Mouse (Mus musculus): ENCODE measurements around the gene Rnf157. TPM values are rescaled to one million over a fixed set of nuclear protein-coding genes. Genes with fewer than 3 reads are reported as not detected.

The Rnf157 gene
- polyA plus RNA-seq, 1 experiment from 2014 or later, result 19.9 TPM

DNA sequence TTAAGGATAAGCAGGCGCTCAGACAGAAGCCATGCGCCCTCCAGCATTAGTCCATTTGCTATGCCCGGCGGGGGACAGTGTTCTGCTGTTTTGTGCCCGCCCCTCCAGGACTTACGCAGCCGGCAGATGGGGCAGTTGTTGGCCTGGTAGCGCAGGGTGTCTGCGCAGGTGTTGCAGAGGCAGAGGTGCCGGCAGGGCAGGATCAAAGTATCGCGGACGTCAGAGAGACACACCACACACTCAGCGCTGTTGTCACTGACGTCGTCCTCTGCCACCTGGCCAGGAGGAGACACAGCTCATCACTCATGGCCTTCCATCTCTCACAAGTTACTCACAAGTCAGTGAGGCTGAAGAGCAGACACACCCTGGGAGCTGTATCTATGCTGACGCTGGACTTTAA lies 58.3 kb downstream of the Rnf157 start:
- ATAC-seq (replicated peaks; ENCODE audit: low FRiP score, low TSS enrichment, low read depth), result no peak
- no peak overlapping the region for H3K27ac ChIP-seq (ENCODE audit: low read depth)
- no peak overlapping the region for H3K4me2 ChIP-seq (ENCODE audit: low read length)
- WGBS, result 49% methylated on average over 17 of the region's 17 CpGs
- no peaks in the 10 kb centered on the region for H3K9me3 ChIP-seq (ENCODE audit: control insufficient read depth, low read length)
- no peak overlapping the region for H3K9ac ChIP-seq (ENCODE audit: low read length)
- peaks cover 43% of the 10 kb centered on the region for H3K36me3 ChIP-seq (ENCODE audit: control insufficient read depth, insufficient read depth, low read length)
- 0 out of 2 replicates have a peak, but pooled peaks cover 2% of the 10 kb centered on the region for H3K4me1 ChIP-seq (replicated peaks; ENCODE audit: control insufficient read depth, insufficient read depth, low read length)
- no peak for DNase-seq (ENCODE audit: low spot score)
- no peaks in the 10 kb centered on the region for H3K27me3 ChIP-seq (replicated peaks; ENCODE audit: control insufficient read depth, insufficient read depth, low read length)
- H3K4me3 ChIP-seq (ENCODE audit: low read depth, low read length), result no peak overlapping the region

DNA sequence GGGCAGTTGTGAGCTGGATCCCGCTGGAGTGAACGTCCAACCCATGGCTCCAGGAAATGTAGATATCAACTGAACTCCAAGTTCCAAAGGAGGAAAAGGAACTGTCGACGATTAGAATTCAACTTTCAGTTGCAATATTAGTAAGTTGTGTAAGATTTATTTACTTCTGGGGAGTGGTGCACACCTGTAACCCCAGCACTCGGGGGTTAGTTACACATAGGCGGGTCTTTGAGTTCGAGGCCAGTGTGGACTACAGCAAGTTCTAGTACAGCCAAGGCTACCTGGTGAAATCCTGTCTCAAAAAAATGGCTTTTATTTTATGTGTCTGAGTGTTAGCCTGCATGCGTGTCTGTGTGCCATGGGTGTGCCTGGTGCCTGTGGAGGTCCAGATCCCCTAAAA lies 59.3 kb downstream of the Rnf157 start:
- DNase-seq (ENCODE audit: low spot score) (no peak), ATAC-seq (replicated peaks; ENCODE audit: low FRiP score, low TSS enrichment, low read depth) (no peak)
- no peak overlapping the region for H3K4me2 ChIP-seq (ENCODE audit: low read length)
- no peaks in the 10 kb centered on the region for H3K4me1 ChIP-seq (replicated peaks; ENCODE audit: control insufficient read depth, insufficient read depth, low read length)
- peaks cover 46% of the 10 kb centered on the region for H3K36me3 ChIP-seq (ENCODE audit: control insufficient read depth, insufficient read depth, low read length)
- H3K27me3 ChIP-seq (replicated peaks; ENCODE audit: control insufficient read depth, insufficient read depth, low read length), result no peaks in the 10 kb centered on the region
- H3K4me3 ChIP-seq (ENCODE audit: low read depth, low read length), result no peak overlapping the region
- 84% methylated on average over 8 of the region's 8 CpGs for WGBS
- no peak overlapping the region for H3K27ac ChIP-seq (ENCODE audit: low read depth)
- no peaks in the 10 kb centered on the region for H3K9me3 ChIP-seq (ENCODE audit: control insufficient read depth, low read length)
- H3K9ac ChIP-seq (ENCODE audit: low read length), result no peak overlapping the region

DNA sequence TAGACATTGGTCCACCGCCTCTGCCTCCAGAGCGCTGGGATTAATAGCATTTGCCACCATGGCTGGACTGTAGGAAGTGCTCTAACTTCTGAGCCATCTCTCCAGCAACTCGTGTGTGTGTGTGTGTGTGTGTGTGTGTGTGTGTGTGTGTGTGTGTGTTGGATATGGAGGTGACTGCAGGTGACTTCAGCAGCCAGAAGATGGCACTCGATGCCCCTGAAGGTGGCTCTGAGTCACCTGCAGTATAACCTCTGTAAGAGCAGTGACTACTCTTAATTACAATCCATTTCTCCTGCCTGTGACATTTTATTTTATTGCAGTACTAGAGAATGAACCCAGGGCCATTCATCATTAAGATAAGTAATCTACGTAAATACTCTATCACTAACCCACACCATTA lies 61.5 kb downstream of the Rnf157 start:
- no peak overlapping the region for H3K9ac ChIP-seq (ENCODE audit: low read length)
- no peaks in the 10 kb centered on the region for H3K4me1 ChIP-seq (replicated peaks; ENCODE audit: control insufficient read depth, insufficient read depth, low read length)
- no peak overlapping the region for H3K27ac ChIP-seq (ENCODE audit: low read depth)
- peaks cover 64% of the 10 kb centered on the region for H3K36me3 ChIP-seq (ENCODE audit: control insufficient read depth, insufficient read depth, low read length)
- H3K4me2 ChIP-seq (ENCODE audit: low read length), result no peak overlapping the region
- WGBS, result 90% methylated on average over 5 of the region's 5 CpGs
- DNase-seq (ENCODE audit: low spot score) (no peak), ATAC-seq (replicated peaks; ENCODE audit: low FRiP score, low TSS enrichment, low read depth) (no peak)
- H3K9me3 ChIP-seq (ENCODE audit: control insufficient read depth, low read length), result no peaks in the 10 kb centered on the region
- H3K27me3 ChIP-seq (replicated peaks; ENCODE audit: control insufficient read depth, insufficient read depth, low read length), result no peaks in the 10 kb centered on the region
- no peak overlapping the region for H3K4me3 ChIP-seq (ENCODE audit: low read depth, low read length)

DNA sequence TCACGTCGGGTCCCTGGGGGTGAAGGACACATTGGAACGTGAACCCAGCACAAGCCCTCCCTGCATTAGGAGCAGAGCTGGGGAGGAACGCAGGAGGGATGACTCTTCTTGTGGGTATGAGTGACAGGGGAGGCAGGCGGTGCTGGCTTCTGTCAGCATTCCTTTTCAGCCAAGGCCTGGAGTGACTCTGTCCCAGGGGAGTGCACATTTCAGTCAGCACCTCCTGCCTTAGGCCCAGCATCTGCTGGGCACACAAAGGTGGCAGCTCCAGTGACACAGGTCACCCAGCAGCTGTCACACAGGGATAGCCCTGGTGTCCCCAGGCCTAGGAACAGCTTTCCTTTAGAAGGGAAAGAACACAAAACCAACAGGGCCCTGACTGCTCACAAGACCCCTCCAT lies 64.9 kb downstream of the Rnf157 start:
- Histone ChIP-seq H3K4me3 (ENCODE audit: low read depth, low read length) (no peak overlapping the region), H3K27ac (ENCODE audit: low read depth) (no peak overlapping the region), H3K9me3 (ENCODE audit: control insufficient read depth, low read length) (no peaks in the 10 kb centered on the region), H3K9ac (ENCODE audit: low read length) (no peak overlapping the region), H3K27me3 (replicated peaks; ENCODE audit: control insufficient read depth, insufficient read depth, low read length) (no peaks in the 10 kb centered on the region), H3K4me2 (ENCODE audit: low read length) (no peak overlapping the region), H3K36me3 (ENCODE audit: control insufficient read depth, insufficient read depth, low read length) (peaks cover 67% of the 10 kb centered on the region), H3K4me1 (replicated peaks; ENCODE audit: control insufficient read depth, insufficient read depth, low read length) (no peaks in the 10 kb centered on the region)
- ATAC-seq (replicated peaks; ENCODE audit: low FRiP score, low TSS enrichment, low read depth), result no peak
- WGBS, result 77% methylated on average over 5 of the region's 5 CpGs
- DNase-seq (ENCODE audit: low spot score), result no peak

DNA sequence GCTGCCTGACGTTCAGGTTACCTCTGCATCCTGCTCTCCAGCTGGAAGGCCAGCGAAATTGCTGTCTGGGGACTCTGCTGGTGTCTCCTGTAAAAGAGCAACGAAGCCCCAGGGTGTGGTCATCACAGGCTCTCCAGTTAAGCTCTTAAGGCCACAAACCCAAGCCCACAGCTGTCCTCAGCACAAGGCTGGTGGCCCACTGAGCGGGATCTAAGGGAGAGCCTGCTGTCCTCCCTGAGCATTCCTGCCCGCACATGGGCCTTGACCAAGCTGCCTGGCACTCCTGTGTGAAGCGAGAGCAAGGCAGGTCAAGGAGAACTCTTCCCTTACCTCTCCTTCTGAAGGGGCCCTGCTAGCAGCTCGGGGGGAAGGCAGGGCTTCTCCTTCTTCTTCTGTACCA lies 65.8 kb downstream of the Rnf157 start:
- H3K4me1 ChIP-seq (replicated peaks; ENCODE audit: control insufficient read depth, insufficient read depth, low read length), result no peaks in the 10 kb centered on the region
- no peaks in the 10 kb centered on the region for H3K27me3 ChIP-seq (replicated peaks; ENCODE audit: control insufficient read depth, insufficient read depth, low read length)
- 82% methylated on average over 7 of the region's 7 CpGs for WGBS
- H3K27ac ChIP-seq (ENCODE audit: low read depth), result no peak overlapping the region
- H3K4me3 ChIP-seq (ENCODE audit: low read depth, low read length), result no peak overlapping the region
- H3K9ac ChIP-seq (ENCODE audit: low read length), result no peak overlapping the region
- DNase-seq (ENCODE audit: low spot score) (no peak), ATAC-seq (replicated peaks; ENCODE audit: low FRiP score, low TSS enrichment, low read depth) (no peak)
- no peak overlapping the region for H3K4me2 ChIP-seq (ENCODE audit: low read length)
- H3K36me3 ChIP-seq (ENCODE audit: control insufficient read depth, insufficient read depth, low read length), result peaks cover 65% of the 10 kb centered on the region
- no peaks in the 10 kb centered on the region for H3K9me3 ChIP-seq (ENCODE audit: control insufficient read depth, low read length)

DNA sequence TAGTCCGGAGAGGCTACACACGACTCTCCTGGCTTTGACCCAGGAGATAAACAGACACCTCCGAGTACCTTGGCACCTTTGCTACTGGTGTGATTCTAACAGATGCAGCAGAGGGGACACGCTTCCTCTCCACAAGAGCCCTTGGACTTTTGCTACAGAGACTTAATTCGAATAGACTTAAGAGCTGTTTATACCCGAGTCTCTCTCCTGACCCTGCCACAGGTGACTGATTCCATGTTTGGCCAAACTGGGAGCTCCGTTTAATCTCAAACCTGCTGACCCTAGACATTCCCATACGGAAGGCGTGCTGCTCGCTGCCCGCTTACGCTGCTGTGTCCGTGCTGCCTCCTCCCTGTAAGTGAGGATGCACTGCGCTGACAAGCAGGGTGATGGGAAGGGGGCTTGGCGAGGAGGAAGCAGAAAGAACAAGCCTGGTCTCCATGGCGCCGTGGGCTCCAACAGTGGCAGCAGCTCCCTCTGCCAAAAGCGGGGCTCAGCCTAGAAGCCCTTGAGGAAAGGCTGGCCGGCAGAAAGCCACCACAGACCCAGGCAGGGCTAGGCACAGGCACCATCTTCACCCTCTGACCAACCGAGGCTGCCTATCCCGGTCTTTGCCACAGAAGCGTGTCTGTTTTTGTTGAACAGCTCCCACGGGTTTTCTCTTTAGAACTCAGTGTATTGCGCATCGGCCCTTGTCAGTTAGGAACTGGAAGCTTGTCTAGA lies 70.6 kb downstream of the Rnf157 start:
- no peak overlapping the region for H3K4me2 ChIP-seq (ENCODE audit: low read length)
- DNase-seq (ENCODE audit: low spot score) (no peak), ATAC-seq (replicated peaks; ENCODE audit: low FRiP score, low TSS enrichment, low read depth) (no peak)
- 54% methylated on average over 25 of the region's 25 CpGs for WGBS
- H3K9me3 ChIP-seq (ENCODE audit: control insufficient read depth, low read length), result no peaks in the 10 kb centered on the region
- H3K27ac ChIP-seq (ENCODE audit: low read depth), result no peak overlapping the region
- H3K27me3 ChIP-seq (replicated peaks; ENCODE audit: control insufficient read depth, insufficient read depth, low read length), result no peaks in the 10 kb centered on the region
- no peaks in the 10 kb centered on the region; the same call in 1 of the 2 replicates for H3K4me1 ChIP-seq (replicated peaks; ENCODE audit: control insufficient read depth, insufficient read depth, low read length)
- H3K4me3 ChIP-seq (ENCODE audit: low read depth, low read length), result no peak overlapping the region
- H3K9ac ChIP-seq (ENCODE audit: low read length), result no peak overlapping the region
- peaks cover 32% of the 10 kb centered on the region for H3K36me3 ChIP-seq (ENCODE audit: control insufficient read depth, insufficient read depth, low read length)

DNA sequence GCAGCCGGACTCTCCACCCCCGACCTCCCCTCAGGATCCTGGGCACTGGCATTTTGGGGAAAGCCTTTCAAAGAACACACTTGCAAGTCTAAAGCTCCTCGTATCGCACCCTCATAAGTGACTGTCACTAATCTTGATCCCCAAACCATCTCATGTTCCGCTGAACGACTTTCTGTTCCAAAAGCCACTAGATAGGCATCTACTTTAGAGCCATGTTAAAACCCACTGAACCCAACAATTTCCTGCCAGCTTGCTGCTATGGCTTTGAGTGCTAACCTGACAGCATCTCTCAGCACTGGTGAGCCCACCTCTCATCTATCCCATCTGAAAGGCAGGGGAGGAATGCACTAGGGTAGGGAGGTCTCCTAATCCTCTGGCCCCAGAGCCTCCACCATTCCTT lies 75.3 kb downstream of the Rnf157 start:
- Histone ChIP-seq H3K4me1 (replicated peaks; ENCODE audit: control insufficient read depth, insufficient read depth, low read length) (peaks cover 24% of the 10 kb centered on the region), H3K9ac (ENCODE audit: low read length) (no peak overlapping the region), H3K27me3 (replicated peaks; ENCODE audit: control insufficient read depth, insufficient read depth, low read length) (peaks cover 22% of the 10 kb centered on the region), H3K4me3 (ENCODE audit: low read depth, low read length) (no peak overlapping the region), H3K9me3 (ENCODE audit: control insufficient read depth, low read length) (no peaks in the 10 kb centered on the region), H3K4me2 (ENCODE audit: low read length) (no peak overlapping the region), H3K27ac (ENCODE audit: low read depth) (no peak overlapping the region), H3K36me3 (ENCODE audit: control insufficient read depth, insufficient read depth, low read length) (no peaks in the 10 kb centered on the region)
- ATAC-seq (replicated peaks; ENCODE audit: low FRiP score, low TSS enrichment, low read depth) (no peak), DNase-seq (ENCODE audit: low spot score) (no peak)
- 73% methylated on average over 6 of the region's 6 CpGs for WGBS

DNA sequence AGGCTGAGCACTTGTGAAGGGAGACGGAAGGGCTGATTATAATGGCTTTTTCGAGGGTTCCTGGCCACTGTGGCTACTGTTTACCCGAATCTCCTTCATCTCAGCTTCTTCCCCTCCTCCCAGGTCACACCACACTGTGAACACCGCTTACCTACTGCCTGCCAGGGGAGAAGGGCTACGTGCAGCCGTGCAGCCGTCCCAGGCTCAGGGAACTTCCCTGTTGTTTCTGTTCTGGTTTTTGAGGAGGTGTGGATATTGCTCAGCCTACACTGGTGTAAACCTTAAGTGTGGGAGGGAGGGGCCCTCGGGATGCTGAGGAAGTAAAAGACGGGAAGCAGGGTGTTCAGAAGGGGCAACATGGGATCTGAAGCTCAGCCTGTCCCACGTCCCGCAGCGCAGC lies 75.8 kb downstream of the Rnf157 start:
- no peaks in the 10 kb centered on the region for H3K36me3 ChIP-seq (ENCODE audit: control insufficient read depth, insufficient read depth, low read length)
- H3K4me1 ChIP-seq (replicated peaks; ENCODE audit: control insufficient read depth, insufficient read depth, low read length), result peaks cover 29% of the 10 kb centered on the region
- H3K9me3 ChIP-seq (ENCODE audit: control insufficient read depth, low read length), result no peaks in the 10 kb centered on the region
- H3K27ac ChIP-seq (ENCODE audit: low read depth), result no peak overlapping the region
- peaks cover 22% of the 10 kb centered on the region for H3K27me3 ChIP-seq (replicated peaks; ENCODE audit: control insufficient read depth, insufficient read depth, low read length)
- no peak overlapping the region for H3K9ac ChIP-seq (ENCODE audit: low read length)
- WGBS, result 32% methylated on average over 11 of the region's 12 CpGs
- no peak overlapping the region for H3K4me2 ChIP-seq (ENCODE audit: low read length)
- no peak overlapping the region for H3K4me3 ChIP-seq (ENCODE audit: low read depth, low read length)
- no peak for ATAC-seq (replicated peaks; ENCODE audit: low FRiP score, low TSS enrichment, low read depth)
- DNase-seq (ENCODE audit: low spot score), result no peak

DNA sequence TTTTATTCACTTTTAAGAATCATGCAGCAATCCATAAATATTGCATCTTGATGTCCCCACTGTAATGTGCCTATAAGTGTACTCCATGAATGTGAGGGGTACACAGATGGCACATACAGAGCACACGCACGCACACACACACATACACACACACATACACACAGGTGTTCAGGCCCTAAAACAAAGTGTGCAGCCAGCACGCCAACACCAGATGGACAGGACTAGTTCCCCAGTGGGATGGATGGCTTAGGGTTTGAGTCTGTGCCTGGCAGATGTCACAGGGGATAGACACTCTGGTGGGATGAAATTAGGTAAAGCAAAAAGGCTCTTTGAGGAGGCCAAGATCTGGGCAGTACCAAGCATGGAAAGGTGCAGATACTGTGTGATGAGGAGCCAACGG lies 76.4 kb downstream of the Rnf157 start:
- Histone ChIP-seq H3K4me3 (ENCODE audit: low read depth, low read length) (no peak overlapping the region), H3K36me3 (ENCODE audit: control insufficient read depth, insufficient read depth, low read length) (no peaks in the 10 kb centered on the region), H3K4me1 (replicated peaks; ENCODE audit: control insufficient read depth, insufficient read depth, low read length) (peaks cover 30% of the 10 kb centered on the region), H3K4me2 (ENCODE audit: low read length) (peak overlapping the region; percentile 98), H3K27me3 (replicated peaks; ENCODE audit: control insufficient read depth, insufficient read depth, low read length) (peaks cover 22% of the 10 kb centered on the region), H3K9me3 (ENCODE audit: control insufficient read depth, low read length) (no peaks in the 10 kb centered on the region), H3K27ac (ENCODE audit: low read depth) (no peak overlapping the region), H3K9ac (ENCODE audit: low read length) (peak overlapping the region; percentile 0; the same call in 1 of the 2 replicates)
- no peak for DNase-seq (ENCODE audit: low spot score)
- WGBS, result 79% methylated on average over 4 of the region's 4 CpGs
- no peak for ATAC-seq (replicated peaks; ENCODE audit: low FRiP score, low TSS enrichment, low read depth)
